Mouse (Mus musculus) layer of hippocampus, adult 9-11 months (tissue): Measurements from ENCODE around the gene Hif3a.
A peak's percentile ranks its signal among the peaks of the same experiment; 100 is the strongest.
"Not testable (repeated sequence)": the region's sequence is repeated elsewhere in the genome, so short reads cannot be mapped to it uniquely, and the experiment has no call there.

Experiments used
- DNase-seq: peaks from one replicate; pipeline ENCODE4 v3.0.0; 2022

Gene Hif3a

DNA sequence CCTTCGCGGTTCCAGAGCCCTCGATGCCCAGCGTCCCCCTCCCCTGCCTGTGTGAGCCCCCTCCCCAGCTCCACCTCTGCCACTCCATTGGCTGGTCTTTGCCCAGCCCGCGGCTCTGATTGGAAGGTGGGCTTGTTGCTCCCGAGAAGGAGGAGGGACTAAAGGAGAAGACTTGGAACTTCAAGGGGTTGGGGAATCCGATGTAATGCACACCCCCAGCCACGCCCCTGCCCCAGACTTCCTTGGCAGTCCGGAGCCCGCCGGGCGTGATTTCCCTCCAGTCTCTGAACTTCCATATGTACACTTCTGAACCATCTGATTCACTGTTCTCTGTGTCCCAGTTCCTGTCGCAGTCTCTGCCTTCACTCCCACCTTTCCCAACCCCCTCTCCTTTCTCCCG lies at the start of gene Hif3a:
TSS of gene Hif3a (minus strand) at position 39 of the 400 bp plus-strand sequence.
- no peak for DNase-seq

GRCm38 (mm10) chr7:17101631-17102030 lies 39.4 kb upstream of the Hif3a start:
- not testable (repeated sequence) for DNase-seq

DNA sequence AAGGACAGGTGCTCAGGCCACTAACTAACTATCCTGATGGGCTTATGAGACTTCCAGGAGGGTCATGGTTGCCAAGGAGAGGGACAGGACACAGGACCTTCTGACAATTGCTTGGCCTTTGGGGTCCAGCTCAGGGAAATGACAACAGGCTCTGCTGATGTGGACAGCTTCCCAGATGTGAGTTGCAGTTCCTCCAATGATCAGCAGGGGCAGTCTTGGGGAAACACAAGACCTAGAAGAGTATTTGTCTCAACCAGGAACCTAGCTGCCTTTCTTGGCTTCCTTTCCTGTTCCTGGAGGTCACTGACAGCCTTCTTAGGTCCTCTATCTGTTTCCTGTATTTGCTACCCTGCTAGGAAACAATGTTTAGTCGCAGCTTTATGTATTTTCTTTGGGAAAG lies 29.1 kb upstream of the Hif3a start:
- no peak for DNase-seq

GRCm38 (mm10) chr7:17090058-17090585 lies 27.9 kb upstream of the Hif3a start:
- no peak for DNase-seq

DNA sequence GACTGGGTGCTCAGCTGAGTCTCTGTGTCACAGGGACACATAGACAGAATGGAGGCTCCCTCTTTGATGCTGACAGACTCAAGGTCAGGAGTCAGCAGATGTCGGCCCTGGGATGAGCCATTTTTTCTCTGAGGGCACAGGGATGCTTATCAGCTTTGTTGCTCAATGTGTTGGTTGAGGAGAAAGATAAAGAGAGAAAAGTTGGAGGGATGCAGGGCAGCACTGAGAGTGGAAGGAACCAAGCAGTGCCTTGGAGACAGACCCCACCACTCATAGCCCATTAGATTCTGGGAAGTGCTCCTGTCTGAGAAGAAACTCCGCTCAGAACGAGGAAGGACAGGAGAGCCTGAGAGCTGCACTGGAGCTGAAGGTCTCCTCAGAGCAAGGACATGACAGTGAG lies 25.5 kb upstream of the Hif3a start:
- DNase-seq: no peak

- DNase-seq: no peak
These were observed 20.5 kb upstream of the Hif3a start for GRCm38 (mm10) chr7:17082766-17083165.

DNA sequence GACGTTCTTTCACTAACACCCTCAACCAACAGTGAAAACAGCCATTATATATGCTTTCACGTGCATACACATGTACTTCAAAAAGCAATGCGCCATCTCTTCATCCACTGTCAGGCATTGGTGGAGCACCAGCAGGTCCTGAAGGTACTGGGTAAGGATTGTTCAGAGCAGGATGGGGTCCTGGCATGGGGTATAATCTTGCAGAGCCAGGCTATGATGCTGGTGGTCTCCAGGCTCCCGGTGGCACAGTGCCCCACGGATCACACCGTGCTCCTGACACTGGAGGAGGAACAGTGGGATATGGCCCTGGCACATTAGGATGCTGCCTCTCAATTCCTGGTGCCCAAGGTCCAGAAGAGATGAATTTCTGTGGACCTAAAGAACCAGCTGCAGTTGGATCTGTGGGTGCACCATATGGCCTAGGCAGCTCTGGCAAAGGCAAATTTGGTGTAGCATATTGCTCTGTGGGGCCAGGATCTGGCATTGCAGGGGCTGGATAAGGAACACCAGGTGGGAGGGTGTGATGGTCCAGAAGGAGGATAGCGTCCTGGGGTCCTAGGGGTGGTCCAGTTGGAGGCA lies 15.9 kb upstream of the Hif3a start:
- no peak for DNase-seq

GRCm38 (mm10) chr7:17076542-17076941 lies 14.3 kb upstream of the Hif3a start:
- DNase-seq: no peak

DNA sequence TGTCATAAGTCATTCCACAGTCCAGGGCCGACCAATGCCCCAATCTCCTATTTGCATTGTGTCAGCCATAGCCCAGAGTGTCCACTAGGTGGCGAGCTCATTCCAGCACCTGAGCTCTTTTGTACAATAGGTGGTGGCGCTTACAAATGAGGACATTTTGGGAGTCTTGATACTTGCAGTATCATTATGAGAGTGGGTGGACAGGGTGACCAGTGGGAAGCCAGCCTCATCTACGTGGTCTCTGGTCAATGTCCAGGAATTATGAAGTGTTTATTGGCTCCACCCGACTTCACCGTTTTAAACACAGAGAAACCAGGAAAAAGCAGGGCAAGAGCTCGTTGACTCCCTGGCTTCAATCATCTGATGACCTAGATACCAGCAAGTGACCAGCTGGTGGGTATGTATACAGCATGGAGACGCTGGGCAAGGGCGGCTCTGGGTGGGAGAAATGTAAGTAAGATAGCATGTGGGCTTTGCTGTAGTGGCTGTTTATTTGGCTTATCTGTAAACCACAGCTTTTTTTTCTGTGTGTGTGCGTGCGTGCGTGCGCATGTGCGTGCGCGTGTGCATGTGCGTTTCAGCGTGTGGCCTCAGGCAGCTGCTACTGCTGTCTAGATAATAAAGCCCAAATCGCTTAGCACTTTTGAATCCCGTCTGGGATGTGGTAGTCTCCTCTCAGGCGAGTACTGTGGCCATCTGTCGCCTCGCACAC lies 11.8 kb upstream of the Hif3a start, which contains the start of gene Psg16:
TSS of gene Psg16 (plus strand) at position 137 of the 712 bp plus-strand sequence.
- no peak for DNase-seq

- no peak for DNase-seq
These were observed 11.3 kb upstream of the Hif3a start for GRCm38 (mm10) chr7:17073513-17073903.

DNA sequence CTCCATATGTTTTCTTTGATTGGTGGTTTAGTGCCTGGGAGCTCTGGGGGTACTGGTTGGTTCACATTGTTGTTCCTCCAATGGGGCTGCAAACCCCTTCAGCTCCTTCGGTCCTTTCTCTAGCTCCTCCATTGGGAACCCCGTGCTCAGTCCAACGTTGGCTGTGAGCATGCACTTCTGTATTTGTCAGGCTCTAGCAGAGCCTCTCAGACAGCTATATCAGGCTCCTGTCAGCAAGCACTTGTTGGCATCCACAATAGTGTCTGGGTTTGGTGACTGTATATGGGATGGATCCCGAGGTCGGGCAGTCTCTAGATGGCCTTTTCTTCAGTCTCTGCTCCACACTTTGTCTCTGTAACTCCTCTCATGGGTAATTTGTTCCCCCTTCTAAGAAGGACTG lies 5.4 kb upstream of the Hif3a start:
- DNase-seq: not testable (repeated sequence)

DNA sequence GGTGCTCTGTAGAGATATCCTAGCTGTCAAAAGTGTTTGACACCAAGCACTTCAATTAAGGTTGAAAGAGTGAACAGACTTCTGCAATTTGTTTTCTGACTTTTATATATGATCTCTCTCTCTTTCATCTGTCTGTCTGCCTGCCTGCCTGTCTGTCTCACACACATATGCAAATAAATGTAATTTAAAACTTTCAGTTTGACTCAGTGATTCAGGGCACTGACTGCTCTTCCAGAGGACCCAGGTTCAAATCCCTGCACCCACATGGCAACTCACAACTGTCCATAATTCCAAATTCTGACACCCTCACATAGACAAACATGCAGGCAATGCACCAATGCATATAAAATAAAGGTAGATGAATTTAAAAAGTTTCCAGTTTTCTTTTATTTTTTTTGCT lies 4.8 kb upstream of the Hif3a start:
- no peak for DNase-seq

- peak; percentile 70 for DNase-seq
These were observed 4.2 kb upstream of the Hif3a start for GRCm38 (mm10) chr7:17066412-17066811.

DNA sequence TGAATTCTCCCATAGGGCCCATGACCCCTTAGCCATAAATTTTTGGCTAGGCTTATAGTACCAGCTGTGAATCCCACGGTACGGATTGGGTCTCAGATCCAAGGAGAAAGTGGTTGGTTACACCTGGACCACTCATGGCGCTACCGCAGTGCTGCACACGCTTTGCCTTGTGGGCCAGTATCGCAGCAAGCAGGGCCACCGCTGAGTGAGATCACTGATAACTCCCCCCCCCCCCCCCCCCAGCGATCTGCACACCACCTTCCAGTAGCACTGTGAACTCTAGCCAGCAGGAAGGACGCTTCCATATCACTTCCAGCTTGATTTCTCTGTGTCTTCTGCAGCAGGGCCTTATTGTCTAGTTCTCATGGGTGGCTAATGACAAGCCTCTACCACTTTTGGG lies 3.4 kb upstream of the Hif3a start:
- DNase-seq: no peak

DNA sequence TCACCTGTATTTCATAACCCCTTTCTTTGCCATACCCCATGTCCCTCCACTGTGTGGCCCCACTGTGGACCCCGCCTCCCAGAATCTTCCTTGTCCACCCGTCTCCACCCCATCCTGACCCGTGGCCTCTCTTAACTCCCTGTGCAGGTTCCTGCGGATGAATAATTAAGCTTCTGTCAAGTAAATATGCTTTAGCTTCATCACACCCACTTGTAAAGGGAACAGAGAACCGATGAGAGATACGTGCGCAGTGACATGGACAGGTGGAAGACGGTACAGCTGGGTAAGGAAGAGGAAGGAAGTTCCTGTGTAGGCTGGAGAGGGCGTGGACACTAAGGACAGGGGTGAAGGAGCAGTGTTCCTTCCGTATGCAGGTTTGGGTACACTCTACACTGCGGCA lies 618 bp upstream of the Hif3a start:
- no peak for DNase-seq

GRCm38 (mm10) chr7:17060782-17061605 lies 1.2 kb downstream of the Hif3a start:
- no peak for DNase-seq

DNA sequence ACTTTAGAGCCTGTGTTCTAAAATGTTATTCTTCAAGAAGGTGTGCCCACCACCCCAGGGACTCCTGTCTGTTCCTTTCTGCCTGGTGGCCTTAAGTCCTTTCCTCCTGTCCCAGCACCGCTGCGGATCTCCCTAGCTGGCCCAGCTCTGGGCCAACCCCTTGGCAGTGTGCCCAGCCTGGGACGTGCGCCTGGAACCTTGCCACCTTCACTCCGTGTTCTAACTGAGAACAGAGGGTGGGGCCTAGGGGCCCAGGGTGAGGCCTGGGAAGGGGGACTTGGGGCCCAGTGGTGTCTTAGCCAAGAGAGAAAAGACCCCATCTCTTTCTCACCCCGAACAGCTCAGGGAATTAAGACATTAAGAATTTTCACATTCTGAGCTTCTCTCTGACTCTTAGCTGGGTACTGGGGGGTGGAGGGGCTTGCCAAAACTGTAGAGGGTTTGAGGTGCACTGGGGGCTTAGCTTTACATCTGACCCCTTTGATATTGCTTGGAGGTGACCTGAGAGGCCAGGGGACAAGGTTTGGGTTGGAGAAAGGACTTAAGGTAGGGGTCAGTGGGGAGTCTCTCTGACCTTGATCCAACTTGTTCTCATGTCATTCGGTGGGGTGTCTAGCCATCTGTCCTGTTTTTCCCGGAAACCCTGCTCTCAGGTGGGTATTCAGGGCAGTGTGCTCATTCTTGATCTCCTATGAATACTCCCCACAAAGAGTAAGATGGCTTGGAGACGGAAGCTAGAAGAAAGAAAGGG lies 2.0 kb downstream of the Hif3a start:
- DNase-seq: peak; percentile 87

GRCm38 (mm10) chr7:17059463-17059844 lies 2.8 kb downstream of the Hif3a start:
- DNase-seq: no peak

DNA sequence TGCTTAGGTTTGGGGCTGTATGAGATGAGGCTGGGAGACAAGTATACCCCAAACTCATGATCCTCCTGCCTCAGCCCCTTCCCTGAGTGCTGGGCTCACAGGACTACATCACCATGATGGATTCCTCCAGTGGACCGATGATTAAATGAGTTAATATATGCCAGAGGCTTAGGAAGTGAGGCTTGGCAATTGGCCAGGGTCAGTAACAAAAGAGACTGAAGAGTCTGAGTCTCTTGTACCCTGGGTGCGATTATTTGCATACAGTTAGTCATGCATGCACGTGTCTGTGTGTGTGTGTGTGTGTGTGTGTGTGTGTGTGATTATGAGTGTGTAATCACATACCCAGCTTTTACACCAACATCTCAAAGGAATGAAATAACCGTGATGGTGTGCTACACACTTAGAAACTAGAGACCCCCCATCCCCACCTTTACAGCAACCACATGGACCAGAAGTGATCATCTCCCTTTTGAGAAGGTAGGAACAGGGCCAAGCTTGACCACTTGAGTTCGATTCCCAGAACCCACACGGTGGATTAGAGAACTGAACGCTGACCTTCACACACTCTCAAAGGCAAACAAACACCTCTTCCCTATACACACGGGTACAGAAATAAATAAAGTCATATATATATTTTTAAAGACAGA lies 3.3 kb downstream of the Hif3a start:
- no peak for DNase-seq

GRCm38 (mm10) chr7:17058071-17058689 lies 4.0 kb downstream of the Hif3a start:
- DNase-seq: peak; percentile 88

DNA sequence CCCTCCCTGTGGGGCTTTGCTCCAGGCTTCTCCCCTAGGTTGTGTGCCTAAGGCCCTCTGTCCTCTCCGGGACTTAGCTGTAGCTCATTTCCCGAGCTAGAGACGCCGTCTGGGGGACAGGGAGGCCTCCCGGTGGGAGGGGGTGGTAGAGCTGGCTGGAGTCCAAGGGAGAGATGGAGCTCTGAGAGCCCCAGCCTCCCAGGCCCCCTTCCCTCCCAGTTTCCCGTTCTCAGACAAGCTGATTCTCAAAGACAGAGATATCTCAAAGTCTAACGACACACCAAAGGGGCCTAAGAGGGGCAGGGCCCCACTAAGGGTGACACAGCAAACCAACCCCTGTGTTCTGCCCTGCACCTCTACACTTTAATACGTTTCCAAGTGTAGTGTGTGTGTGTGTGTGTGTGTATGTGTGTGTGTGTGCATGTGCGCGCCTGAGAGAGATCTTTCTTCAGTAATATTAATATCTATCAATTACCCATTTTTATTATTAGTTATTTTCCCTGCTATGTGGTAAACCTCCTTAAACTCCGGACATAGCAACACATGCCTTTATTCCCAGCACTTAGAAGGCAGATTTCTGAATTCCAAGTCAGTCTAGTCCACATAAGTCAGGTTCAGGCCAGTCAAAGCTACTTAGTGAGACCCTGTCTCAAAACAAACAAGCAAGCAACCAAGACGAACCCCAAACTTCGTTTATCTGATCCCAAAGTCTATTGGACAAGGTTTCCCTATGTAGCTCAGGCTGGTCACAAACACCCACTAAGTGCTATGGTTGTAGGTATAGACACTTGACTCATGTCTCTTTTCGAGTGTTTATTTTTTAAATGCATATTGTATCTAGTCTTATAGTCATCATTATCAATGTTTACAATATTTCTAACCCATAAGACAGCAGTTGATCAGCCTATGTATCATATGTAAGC lies 5.4 kb downstream of the Hif3a start:
- no peak for DNase-seq
